Mouse (Mus musculus): ENCODE measurements at regions not wholly inside any gene's neighbourhood (a gene's known extent, or its start where the extent isn't known, plus 50 kb on each side); places are given as distances from the start of the nearest gene placed in this dataset.

DNA sequence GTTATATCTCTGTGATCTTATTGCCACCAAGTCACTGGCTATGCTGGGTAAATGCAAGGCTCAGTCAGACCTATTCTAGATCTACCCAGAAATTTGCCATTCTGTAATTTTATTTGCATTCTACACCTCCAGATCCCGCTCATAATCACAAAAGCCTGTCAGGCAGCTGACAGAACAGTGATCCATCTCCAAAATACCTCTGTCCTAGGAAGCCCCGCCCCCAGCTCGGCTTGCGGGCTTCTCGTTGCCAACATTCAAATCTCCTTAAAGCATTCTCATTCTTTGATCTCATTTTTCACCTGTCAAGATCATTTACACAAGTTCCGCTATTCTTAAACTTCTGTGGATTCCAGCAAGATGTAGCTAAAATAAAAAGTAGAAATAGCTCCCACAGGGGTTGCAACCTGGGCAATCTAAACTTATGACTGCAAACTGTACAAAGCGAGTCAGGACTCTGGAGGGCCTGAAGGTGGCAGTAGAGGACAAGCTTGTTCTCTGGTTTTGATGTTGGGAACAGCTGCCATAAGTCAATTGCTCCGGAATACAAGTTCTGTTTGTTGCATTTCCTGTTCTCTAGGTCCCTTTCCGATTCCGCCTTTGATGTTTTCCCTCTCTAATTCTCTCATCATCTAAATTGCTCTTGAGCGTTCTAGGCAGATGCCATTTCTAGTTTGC lies 58.1 kb downstream of the Otud1 start:
- TF ChIP-seq CTCF (IDR thresholded peaks at IDR 0.05; ENCODE audit: extremely low read depth, insufficient read length, insufficient replicate concordance, low read depth, low read length) (peak; percentile 27; the same call in 1 of the 2 replicates), POLR2A (IDR thresholded peaks at IDR 0.05; ENCODE audit: low read depth, low read length) (no peak)
